Mouse (Mus musculus): ENCODE measurements around the gene Tef. TPM values are rescaled to one million over a fixed set of nuclear protein-coding genes. Genes with fewer than 3 reads are reported as not detected.
A peak's percentile ranks its signal among the peaks of the same experiment; 100 is the strongest.

Gene Tef
- total RNA-seq, 2 experiments from 2014 or later = 121 to 143 TPM

DNA sequence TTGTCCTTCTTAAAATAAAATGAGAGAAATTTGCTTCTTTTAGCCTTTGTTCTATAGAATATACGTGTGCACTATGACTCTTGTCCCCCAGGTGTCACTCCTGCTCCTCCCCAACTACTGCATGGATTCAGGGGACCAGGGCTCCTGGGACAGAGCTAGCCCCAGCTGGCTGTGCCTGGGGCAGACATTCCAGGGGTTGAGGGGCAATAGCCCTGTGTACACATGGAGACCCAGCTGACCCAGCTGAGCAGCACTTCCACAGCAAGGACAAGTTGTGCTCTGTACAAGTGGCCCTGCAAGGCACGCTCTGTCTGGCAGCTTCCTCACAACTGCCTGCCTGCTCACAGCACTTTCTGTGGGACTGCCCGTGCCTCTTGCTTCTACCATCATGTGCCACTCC lies 6.0 kb upstream of the Tef start:
- intact Hi-C loops (cut with DNase I) = no loop called here
- DNase-seq (ENCODE audit: extremely low spot score in 1 of 2, low spot score in 2 of 2) = no peak

DNA sequence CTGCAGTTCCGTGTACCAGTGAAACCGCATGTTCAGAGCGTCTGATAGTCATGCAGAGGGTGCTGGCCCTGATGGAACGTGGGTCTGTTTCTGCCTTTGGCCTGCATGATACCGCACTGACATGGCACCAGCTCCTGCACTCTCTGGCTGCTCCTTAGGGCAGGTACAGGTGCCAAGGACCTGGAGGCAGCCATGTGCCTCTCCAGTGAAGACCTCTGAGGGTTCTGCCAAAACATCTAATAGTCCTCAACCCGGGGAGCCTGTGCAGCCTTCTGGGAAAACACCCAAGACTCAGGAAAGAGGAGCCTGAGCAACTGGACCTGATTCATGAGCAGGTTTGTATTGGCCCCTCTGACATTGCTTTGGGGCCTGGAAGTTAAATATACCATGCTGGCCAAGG lies 4.4 kb upstream of the Tef start:
- intact Hi-C loops (cut with DNase I) = no loop called here
- no peak for DNase-seq (ENCODE audit: extremely low spot score in 1 of 2, low spot score in 2 of 2)

DNA sequence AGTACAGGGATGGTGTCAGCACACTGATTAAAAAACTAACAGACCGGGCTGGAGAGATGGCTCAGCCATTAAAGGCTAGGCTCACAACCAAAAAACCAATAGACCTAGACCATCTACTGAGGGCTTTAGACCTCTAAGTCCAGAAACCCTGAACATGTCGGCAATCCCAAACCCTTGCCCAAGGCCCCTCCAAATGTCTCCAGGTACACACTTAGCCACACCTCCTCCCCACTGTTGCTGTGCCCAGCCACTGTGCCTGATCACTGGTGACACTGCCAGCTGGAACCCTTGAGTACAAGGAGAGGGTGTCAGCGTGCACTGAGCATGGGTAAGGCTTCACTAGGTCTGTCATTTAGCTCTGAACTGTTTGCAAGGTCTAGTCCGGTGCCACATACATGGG lies 3.8 kb upstream of the Tef start:
- DNase-seq (ENCODE audit: extremely low spot score in 1 of 2, low spot score in 2 of 2) = no peak
- intact Hi-C loops (cut with DNase I) = no loop called here

DNA sequence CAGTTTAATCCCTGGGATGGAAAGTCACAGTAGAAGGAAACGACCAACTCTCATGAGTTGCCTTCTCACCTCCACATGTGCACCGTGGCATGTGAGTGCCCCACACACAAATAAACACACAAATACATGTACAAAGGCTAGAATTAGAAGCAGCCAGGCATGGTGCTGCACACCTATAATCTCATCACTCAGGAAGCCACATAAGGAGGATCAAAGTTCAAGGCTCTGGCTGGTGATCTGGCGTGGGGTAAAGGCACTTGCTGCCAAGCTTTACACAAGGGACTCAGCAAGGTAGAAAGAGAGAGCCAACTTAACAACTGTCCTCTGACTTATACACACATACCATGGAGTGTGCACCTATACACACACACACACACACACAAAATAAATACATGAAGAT lies 1.8 kb upstream of the Tef start:
- intact Hi-C loops (cut with DNase I) = no loop called here

DNA sequence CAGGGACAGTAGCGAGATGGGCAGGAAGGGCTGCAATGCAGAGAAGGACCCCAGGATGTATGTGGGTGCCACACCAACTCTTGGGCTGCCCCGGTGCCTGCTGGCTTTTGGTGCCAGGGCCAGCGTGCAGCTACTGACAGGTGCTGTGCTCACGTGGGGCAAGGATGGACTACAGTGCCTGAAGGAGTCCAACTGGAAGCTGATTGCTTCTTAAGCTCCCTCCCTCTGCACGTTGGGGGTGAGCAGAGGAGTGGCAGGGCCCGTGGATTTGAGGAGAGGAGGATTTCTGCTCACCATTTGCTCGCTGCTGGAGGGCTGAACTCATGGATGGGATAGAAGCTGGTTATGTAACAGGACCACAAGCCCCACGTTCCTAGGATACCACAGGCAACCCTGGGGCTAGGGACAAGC lies 725 bp downstream of the Tef start:
- peak in 1 of 2 experiments; percentile 68 for DNase-seq (ENCODE audit: extremely low spot score in 1 of 2, low spot score in 2 of 2)
- intact Hi-C loops (cut with DNase I) = no loop called here

More for the DNA sequence above, 1.8 kb upstream of the Tef start:
- DNase-seq (ENCODE audit: extremely low spot score in 1 of 2, low spot score in 2 of 2) = no peak

DNA sequence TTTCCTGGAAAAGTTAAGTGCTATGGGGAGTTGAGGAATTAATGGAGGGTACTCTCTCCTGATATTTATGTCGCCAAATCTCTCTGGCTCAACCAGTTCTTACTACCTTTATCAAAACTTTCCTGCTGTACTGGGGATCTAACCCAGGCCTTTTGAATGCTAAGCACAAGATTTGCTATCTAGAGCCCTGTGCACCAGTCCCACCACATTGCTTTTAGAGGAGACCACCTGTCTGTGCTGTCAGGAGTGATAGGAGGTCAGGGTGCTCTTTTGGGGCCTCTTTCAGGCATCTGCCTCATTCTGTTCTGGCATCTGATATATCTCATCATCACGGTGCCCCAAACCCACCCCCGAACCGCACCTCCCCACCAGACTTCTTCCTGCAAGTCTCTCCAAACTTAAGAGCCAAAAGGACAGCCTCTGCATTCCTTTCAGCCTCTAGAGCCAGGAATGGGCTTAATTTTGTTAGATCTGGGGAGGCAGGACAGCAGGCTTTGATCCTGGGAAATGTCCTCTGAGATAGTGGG lies 1.3 kb downstream of the Tef start:
- intact Hi-C loops (cut with DNase I) = no loop called here
- DNase-seq (ENCODE audit: extremely low spot score in 1 of 2, low spot score in 2 of 2) = no peak

DNA sequence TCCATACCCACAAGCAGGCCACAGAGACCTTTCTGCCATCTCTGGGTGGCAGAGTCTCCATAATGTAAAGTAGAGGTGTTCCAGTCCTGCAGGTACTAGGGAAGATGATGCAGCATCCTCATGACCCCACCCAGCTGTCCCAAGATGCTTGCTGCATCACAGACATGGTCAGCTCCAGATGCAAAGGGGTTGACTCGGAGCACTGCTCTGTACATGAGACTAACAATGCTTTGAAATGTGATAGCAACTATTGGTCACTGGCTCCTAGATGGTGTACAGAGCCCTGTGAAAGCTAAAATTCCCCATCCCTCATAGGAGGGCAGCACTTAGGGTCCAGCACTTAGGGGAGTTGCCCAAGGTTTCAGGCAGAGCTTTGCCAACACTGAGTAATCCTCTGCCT lies 2.0 kb downstream of the Tef start:
- DNase-seq (ENCODE audit: extremely low spot score in 1 of 2, low spot score in 2 of 2) = no peak
- intact Hi-C loops (cut with DNase I) = no loop called here

DNA sequence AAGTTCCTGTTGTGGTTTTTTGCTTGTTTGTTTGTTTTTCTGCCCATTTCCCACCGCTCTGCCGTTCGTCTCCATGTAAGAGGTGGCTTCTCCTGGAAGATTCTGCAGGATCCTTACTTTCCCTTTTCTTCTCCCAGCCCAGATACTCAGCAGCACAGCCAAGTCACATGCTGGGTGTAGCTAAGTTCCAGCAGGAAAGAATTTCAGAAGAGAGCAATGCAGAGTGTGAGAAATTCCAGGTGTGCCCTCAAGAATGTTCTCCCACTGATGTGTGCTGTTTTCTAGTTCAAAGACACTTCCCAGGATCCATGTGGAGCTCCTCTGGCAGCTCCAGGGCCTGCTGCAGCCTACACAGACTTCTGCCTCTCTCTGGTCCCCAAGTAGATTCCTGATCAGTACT lies 2.7 kb downstream of the Tef start:
- DNase-seq (ENCODE audit: extremely low spot score in 1 of 2, low spot score in 2 of 2) = no peak
- intact Hi-C loops (cut with DNase I) = no loop called here

DNA sequence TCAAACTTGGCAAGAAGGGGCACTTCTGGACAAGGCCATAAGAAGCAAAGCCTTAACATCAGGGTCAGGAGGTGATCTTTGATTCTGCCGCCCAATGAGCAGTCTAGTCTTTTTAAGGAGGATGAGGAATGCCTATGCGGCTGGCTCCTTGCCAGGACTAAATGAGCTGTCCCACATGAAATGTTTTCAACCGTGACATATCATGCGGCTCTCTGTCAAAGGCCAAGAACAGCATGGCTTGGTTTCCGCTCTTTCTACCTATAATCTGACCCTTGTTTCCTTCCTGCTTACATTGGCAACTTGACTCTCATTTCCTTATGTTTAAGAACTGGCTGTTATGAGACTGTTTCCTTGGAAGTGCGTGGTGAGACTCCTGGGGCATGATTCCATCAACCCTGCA lies 3.4 kb downstream of the Tef start:
- intact Hi-C loops (cut with DNase I) = no loop called here
- DNase-seq (ENCODE audit: extremely low spot score in 1 of 2, low spot score in 2 of 2) = peak in 1 of 2 experiments; percentile 74

DNA sequence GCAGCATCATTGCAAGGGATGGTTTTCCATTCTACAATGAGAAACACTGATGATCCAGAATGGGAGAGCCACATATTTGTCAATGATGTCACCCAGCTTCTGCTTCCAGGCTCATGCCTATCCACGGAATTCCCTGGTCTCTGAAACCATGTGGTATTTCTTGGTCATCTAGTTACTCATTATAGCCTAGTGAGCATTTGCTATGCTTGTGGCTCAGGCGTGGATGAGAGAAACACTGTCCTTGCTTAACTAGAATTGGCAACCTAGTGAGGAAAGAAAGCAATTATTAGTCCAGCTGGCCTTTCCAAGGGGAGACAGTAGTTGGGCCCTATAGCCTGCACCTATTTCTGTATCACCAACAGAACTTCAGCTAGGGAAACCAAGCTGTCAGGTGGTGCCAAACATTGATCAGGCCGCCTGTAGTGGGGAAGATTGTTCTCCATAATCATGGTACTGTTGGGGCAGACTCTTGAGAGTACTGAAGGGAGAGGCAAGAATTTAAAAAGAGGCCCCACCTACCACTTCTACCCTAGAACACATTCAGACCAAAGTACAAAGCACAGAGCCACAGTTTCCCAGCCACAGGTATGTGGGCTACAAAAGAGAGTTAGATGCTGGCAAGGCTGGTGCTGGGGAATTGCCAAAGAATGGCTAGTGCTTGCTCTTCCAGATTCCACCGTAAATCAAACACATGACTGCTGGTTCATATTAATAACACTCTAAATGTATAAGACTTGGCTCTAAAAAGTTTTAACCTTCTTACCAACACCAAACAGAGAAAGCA lies 4.6 kb downstream of the Tef start:
- intact Hi-C loops (cut with DNase I) = no loop called here
- no peak for DNase-seq (ENCODE audit: extremely low spot score in 1 of 2, low spot score in 2 of 2)

DNA sequence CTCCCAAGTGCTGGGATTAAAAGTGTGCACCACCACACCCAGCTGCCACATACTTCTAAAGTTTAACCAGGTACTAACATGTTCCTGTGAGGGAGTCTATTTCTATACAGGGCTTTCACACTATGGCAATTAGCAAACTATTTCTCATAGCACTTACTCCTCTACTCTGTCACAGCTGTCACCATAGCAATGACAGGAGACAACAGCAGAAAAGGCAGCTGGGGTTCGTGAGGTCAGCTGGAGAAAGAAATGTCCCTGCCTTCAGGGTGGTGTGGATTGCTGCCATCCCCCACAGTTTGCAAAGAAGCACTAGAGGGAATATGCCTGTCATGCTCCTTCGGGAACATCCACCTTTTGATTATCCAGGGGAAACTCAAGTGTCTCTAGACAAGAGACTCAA lies 6.6 kb downstream of the Tef start:
- DNase-seq (ENCODE audit: extremely low spot score in 1 of 2, low spot score in 2 of 2) = no peak
- intact Hi-C loops (cut with DNase I) = no loop called here

DNA sequence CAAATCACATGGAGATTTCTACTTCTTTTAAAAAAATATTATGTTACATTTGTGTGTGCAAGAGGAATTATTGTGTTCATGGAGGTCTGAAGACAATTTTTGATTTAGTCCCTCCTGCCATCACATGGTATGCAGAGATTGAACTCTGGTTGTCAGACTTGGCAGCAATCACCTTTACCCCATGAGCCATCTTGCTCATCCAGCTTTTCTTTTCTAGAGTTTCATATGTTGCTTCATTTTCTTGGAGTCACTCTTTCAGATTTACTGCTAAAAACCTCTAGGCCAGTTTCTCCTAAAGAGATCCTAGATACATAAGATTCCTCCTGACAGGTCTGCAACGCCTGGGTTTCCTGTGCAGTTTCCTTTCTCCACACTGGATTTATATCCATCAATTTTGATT lies 7.3 kb downstream of the Tef start:
- DNase-seq (ENCODE audit: extremely low spot score in 1 of 2, low spot score in 2 of 2) = no peak
- intact Hi-C loops (cut with DNase I) = no loop called here

DNA sequence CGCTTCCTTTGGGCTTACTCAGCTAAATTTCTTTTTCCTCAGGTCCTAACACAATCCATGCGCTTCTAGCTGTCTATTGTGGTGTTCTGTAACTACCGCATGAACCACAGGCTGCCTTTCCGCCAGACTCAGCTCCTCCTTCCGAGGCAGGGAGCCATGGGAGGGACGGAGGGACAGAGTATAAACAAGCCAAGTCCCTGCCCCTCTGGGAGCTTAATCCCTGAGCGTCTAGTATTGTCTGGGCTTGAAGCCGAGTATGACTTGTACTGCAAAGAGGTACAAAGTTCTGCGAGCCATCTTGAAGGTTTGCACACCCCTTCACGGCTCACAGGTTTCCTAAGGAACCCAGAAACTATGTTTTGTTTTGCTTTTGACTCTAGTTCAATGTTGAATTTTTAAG lies 7.9 kb downstream of the Tef start:
- intact Hi-C loops (cut with DNase I) = loop anchor here (5.0 kb wide), 1 partner anchor 63 kb away; the partner anchor contains the start of genes Rangap1 and Zc3h7b
- peak; percentile 79 to 95 for DNase-seq (ENCODE audit: extremely low spot score in 1 of 2, low spot score in 2 of 2)

DNA sequence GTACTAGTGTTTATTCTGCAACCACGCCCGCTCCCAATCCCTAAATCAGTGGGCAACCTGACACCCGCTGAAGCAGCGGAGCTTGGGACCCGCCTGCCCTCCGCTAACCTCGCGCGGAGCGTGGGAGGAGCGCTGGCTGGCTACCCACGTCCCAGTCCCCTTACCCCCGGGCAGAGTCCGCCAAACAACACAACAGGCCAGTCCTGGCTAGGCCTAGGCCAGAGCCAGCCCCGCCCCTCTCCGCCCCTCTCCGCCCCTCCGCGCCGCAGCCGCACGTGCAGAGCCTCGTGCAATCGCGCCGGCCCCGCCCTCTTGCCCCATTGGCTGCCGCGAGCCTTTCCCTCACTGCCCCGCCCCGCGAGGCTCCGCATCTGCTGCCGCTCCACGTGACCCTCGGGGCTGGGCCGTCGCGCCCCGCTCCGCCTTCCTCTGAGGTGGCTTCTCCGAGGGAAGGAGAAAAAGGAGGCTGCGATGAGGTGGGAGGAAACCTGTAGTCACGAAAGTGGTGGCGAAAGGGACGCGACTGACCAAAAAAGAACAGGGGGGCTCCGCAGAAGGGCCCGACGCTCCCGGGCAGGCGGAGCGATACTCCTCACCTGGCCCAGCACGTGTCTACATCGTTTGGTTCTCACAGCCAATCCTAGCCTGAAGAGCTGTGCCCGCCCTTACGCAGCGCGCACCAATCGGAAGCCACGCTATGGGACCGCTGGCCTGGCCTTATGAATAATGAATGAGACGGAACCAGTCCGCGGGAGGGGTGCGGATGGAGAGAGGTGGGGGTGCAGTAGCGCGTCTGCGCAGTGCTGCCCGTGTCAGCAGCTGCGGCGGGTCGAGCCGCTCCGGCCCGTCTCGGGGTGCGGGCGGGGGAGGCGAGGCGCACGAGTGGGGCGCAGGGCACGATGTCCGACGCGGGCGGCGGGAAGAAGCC lies 8.7 kb downstream of the Tef start:
- DNase-seq (ENCODE audit: extremely low spot score in 1 of 2, low spot score in 2 of 2) = peak; percentile 98 to 99
- intact Hi-C loops (cut with DNase I) = loop anchor here (5.0 kb wide), 1 partner anchor 64 kb away; the partner anchor contains the start of genes Rangap1 and Zc3h7b

DNA sequence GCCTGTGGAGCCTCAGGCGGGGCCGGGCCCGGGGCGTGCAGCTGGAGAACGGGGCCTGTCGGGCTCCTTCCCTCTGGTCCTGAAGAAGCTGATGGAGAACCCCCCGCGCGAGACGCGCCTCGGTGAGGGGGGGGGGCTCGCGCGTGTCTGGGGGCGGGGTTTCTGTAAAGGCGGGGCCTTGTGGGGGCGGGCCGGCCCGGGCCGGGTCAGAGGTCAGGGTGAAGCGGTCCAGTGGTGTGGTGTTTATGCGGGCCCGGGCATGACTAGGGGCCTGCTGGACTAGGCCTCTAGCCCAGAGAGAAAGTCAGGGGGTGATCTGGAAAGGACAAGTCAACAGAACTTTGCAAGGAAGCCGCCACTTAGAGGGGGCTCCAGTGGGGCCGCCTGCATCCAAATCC lies 9.4 kb downstream of the Tef start:
- DNase-seq (ENCODE audit: extremely low spot score in 1 of 2, low spot score in 2 of 2) = peak in 1 of 2 experiments; percentile 38
- intact Hi-C loops (cut with DNase I) = loop anchor here (5.0 kb wide), 1 partner anchor 64 kb away; the partner anchor contains the start of genes Rangap1 and Zc3h7b

DNA sequence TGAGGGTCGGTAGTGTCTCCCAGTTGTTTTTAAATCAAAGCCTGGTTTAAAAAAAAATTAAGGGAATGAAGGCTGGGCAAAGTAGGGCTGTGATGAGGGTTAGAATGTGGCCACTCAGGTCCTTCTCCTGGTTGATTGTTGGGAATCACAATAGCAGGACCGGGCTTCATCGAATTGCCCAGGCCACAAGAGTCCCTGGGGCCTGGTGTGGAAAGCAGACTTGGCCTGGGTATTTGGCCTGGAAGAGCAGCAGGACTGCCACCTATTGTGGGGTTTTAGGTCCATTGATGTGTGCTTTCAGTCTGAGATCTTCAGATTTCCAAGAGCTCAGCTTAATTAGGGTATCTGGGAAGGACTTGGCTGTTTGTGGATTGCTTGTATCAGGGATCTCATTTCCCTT lies 10.1 kb downstream of the Tef start:
- intact Hi-C loops (cut with DNase I) = loop anchor here (5.0 kb wide), 1 partner anchor 65 kb away; the partner anchor contains the start of genes Rangap1 and Zc3h7b
- no peak for DNase-seq (ENCODE audit: extremely low spot score in 1 of 2, low spot score in 2 of 2)

DNA sequence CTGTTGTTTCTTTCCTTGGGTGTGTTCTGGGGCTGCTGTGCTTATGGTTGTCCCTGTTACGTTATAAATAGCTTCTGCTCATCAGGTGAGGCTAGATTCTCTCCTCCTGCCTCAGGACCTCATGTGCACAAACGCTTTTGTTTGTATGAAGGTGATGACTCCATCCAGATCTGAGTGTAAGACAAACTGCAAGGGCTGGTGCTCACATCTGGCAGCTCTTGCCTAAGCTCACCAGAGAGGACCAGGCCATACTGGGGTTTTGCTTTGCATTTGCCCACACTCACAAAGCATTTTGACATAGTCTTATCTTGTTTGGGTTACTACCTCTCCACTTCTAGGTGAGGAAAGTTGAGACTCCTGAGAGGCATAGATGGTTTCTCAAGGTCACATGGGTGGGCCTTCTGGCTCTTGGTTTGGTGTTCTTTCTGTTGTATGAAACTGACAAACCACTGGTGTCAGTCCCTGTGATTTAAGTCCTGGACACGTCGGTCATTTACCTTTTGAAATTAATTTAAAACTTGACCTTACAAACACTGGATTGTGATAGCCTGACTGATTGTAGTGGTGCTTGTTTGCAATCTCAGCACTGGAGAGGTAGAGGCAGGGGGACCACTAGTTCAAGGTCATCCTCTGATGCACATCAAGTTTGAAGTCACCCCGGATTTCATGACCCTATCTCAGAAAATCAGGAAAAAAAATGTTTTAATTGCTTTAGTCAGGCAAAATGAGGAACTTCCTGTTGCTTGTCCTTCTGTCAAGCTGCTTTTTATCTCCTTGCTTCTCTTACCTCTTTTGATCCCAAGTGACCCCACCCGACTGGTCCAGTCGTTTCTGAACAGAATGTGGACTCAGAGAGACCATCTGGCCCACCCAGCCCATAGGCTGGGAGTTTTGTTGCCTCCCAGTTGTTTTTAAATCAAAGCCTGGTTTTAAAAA lies 10.7 kb downstream of the Tef start:
- intact Hi-C loops (cut with DNase I) = loop anchor here (5.0 kb wide), 1 partner anchor 66 kb away; the partner anchor contains the start of genes Rangap1 and Zc3h7b
- DNase-seq (ENCODE audit: extremely low spot score in 1 of 2, low spot score in 2 of 2) = no peak

DNA sequence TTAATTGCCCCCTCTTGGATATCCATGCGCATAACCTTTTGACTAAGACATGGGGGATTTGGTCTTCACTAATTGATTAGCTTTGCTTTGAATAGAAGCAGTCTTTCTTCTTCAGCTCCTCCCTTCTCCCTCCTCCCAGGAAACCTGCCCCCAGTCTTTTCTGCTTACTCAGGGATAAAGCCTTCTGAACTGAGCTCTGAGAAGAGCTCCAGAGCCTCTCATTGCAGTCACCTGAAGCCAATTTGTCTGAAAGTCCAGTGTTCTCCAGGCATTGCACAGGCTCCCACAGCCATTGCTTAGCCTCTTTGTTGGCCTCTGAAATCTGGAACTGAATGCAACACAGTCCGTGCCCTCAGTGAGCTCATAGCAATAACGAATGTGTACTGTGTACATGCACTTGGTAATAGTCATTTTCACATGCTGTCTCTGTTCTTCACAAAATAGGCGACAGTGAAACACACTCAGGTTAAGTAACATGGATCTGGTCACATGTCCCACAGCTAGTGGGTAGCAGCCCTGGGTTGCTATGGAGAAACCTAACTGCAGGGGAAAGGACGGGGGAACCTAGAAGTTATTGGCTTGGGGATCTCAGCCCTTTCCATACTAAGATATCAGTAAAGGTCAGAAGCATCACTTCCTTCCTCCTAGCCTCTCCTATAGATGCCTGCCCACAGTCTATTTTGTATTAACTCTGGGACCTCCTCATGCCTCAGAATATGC lies 11.9 kb downstream of the Tef start:
- intact Hi-C loops (cut with DNase I) = loop anchor here (5.0 kb wide), 1 partner anchor 67 kb away; the partner anchor contains the start of genes Rangap1 and Zc3h7b
- DNase-seq (ENCODE audit: extremely low spot score in 1 of 2, low spot score in 2 of 2) = no peak

All from left cerebral cortex, postnatal 10 days (tissue).